ENCODE assay signal across 14 mouse cellular contexts in genomic region chr14:30409331-30409730, GRCm38 (mm10).
"Had no signal": no experiment of that assay in that cellular context is flagged by ENCODE, and none has a peak within 500 bp of the region (broad histone marks: within the 10 kb centered on the region; RNA-seq: fewer than 3 reads in every experiment).

No protein-coding gene starts in this region.

- H3K27me3 ChIP-seq: limb, embryonic 12.5 days; limb, embryonic 15.5 days; liver, embryonic 12.5 days; liver, embryonic 15.5 days had no signal

- H3K36me3 ChIP-seq: limb, embryonic 12.5 days; limb, embryonic 15.5 days; liver, embryonic 12.5 days; liver, embryonic 15.5 days had no signal

- DNase-seq: kidney, postnatal 14 days; kidney, postnatal 4 days; left cerebral cortex, postnatal 4 days; lung, adult 2 months; lung, postnatal 14 days; lung, postnatal 4 days; midbrain, embryonic 14.5 days; thymus, adult 18-20 months; thymus, postnatal 36 days had no signal

- H3K4me1 ChIP-seq: limb, embryonic 12.5 days; limb, embryonic 15.5 days; liver, embryonic 15.5 days had no signal

- H3K27ac ChIP-seq: limb, embryonic 12.5 days; limb, embryonic 15.5 days; liver, embryonic 12.5 days; liver, embryonic 15.5 days had no signal

- H3K9me3 ChIP-seq: limb, embryonic 12.5 days; limb, embryonic 15.5 days; liver, embryonic 12.5 days; liver, embryonic 15.5 days had no signal

- H3K9ac ChIP-seq: limb, embryonic 12.5 days; limb, embryonic 15.5 days; liver, embryonic 12.5 days; liver, embryonic 15.5 days had no signal

- H3K4me2 ChIP-seq: limb, embryonic 12.5 days; limb, embryonic 15.5 days; liver, embryonic 12.5 days; liver, embryonic 15.5 days; midbrain, embryonic 11.5 days had no signal

- ATAC-seq: liver, embryonic 12.5 days had no signal

- H3K4me3 ChIP-seq: limb, embryonic 12.5 days; limb, embryonic 15.5 days; liver, embryonic 12.5 days; liver, embryonic 15.5 days had no signal
